Mouse (Mus musculus) embryo, embryonic 10 days (tissue): ENCODE measurements around the gene Arsb.

ENCODE experiments used
- DNase-seq: peaks from one replicate; pipeline ENCODE4 v3.0.0-alpha.2; 2015; ENCODE audit warnings: low spot score

Arsb gene

DNA sequence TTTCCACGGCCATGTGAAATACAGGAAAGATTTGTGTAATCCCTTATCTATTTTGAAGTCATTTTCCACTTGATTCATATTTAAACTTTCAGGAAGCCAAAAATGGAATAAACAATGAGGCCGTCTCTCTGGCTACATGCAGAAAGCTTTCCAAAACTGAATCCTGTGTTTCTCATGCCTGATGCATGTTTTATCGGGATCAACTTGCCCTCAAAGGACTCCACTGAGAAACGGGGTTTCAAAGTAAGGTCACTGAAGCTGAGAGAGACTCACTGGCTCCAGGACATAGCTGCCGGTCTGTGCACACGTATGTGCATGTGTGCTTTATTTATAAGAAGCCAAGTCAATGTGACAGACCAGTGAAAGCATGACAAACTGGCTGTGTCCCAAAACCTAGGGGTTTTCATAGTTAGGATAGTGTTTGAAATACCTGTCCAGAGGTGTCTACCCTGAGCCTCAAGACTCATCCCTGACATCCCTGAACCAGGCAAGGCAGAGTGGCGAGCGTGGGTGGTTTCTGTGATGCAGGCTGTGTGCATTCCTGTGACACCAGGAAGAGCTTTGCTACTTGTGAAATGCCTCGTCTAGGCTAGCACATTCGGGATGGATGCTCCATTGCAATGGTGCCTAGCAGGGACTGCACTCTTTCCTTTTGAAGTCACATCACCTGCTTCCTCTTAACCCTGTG lies 75.5 kb downstream of the Arsb start:
- no peak for DNase-seq

DNA sequence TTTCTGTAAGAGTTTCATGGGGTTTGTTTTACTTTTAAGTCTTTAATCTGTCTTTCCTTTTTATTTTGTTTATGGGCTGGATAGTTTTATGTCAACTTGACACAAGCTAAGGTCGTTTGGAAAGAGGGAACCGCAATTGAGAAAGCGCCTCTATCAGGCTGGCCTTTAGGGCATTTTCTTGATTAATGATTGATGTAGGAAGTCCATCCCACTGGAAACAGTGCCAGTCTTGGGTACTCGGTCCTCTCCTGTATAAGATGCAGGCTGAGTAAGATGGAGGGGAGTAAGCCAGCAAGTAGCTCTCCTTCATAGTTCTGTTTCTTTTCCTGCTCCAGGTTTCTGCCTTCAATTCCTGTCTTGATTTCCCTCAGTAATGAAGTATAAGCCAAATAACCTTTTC lies 76.2 kb downstream of the Arsb start:
- no peak for DNase-seq

DNA sequence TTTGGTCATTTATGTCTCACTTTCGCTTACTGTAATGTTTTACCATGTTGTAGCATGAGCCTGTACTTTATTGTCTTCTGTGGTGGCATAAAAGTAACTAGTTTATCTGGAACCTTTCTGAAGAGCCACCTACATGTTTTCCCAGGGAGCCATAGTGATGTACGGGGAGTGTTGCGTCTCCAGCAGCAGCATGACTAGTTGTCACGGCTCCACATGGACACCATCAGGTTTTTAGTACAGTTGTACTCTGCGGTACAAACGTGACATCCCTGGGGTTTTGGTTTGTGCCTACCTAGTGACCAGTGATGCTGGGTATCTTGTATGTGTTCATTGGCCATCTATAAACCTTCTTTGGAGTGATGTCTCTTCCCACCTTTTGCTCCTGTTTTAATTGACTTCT lies 77.2 kb downstream of the Arsb start:
- no peak for DNase-seq

DNA sequence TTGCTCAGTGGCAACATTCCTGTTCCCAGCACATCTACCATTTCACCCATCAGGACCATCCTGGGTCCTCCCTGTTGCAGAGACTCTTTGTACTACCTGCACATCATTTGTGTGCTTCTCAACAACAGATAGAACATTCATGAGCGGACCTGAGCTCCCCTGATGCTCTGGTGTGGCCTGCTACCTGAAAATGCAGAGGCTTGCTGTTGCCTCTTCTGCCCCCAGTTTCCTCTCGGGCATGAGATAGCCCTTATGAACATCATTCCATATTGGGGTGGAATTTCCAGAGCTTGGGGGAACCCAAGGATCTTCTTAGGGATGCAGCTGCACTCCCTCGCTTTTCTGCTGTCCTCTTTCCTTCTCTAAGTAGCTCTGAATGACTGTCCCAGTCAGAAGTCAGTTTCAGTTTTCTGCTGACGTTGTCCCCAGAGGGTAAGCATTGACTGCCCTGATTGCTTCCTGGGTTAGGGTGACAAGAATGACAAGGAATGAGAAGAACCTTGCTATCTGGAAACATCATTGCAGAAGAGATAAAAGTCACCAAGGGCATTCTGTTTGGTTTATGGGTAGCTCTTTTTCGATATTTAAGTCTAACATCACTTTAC lies 78.4 kb downstream of the Arsb start:
- no peak for DNase-seq

DNA sequence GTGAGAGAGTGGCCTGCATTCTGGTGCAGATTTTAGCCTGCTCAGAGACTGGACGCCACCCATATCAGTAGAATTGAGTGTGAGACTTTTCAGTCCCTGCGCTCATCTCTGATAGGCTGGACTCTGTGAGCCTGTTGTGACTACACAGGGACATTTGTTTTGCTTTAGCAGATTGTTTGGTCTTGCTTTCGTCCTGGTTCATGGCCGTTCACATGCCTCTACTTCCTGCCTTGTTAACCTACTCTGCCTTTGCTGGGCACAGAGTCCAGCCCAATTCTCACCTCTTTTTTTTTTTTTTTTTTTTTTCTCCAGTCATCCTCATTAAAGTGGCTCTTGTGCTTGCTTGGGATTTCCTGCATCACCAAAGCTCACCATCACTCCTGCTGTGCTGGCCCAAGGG lies 79.2 kb downstream of the Arsb start:
- no peak for DNase-seq

DNA sequence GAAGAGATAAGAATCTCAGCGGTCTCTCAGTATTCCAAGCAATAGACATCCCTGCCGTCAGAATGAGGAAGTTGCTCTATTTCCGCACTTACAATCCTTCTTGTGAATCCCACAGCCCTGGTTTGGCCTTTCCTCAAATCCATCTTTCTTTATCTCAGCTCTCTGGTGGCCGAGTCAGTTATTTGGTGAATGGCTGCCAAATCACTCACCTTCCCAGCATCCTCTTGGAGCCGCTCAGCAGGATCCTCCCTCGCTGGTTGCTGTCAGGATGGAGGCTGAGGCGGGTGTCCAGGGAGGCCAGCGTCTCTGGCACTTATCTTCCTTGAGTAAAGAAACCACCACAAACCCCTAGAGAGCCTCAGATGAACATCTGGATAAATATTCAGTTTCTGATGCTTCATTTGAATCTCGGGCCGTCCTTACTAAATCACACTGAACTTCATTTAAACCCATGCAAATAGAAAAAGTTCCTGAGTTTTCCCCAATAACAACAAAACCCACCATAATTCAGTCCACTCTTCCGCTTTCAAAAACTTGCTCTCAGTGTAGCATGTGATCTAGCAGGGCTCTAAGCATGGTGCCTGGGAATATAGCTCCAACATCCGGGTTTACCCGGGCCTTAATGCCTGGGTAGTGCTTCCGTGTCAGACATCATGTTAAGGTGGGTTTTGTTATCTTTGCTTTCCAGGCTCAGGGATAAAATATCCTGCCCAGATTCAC lies 81.1 kb downstream of the Arsb start:
- DNase-seq: no peak

DNA sequence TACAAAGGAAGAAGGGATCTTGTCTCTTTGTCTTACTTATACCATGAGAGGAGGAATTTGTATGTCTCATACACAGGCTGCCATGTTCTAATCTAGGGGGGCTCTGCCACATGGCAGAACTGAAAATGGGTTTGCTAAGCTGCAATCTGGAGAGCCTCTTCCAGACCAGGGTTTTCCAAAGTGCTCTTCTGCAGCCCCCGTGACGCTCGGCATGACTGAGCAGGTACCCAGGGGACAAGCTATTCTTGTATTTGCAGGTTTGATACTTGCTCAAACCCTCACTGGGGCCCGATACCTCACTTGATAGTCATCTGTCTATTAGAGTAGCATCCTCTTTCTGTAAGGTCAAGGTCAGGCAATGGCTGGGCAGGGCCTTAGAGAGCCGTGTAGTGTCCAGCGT lies 82.3 kb downstream of the Arsb start:
- no peak for DNase-seq

DNA sequence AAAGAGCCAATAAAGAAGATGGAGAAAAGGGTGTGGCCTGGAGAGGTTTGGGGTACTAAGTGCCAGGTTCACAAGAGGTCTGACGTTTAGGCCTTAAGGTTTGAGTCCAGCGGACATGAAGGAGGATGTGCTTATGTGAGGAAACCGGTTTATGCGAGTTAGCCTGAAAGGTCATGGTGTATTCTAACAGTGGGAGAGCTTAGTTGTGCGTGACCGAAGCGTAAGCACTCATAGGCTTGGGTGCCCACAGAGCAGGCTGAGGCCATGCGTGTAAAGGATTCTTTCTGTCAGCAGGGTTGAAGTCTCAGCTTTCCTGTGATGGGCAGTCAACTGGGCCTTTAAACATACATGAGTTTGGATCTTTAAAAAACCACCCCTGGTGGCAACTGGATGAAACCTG lies 82.9 kb downstream of the Arsb start:
- DNase-seq: no peak

DNA sequence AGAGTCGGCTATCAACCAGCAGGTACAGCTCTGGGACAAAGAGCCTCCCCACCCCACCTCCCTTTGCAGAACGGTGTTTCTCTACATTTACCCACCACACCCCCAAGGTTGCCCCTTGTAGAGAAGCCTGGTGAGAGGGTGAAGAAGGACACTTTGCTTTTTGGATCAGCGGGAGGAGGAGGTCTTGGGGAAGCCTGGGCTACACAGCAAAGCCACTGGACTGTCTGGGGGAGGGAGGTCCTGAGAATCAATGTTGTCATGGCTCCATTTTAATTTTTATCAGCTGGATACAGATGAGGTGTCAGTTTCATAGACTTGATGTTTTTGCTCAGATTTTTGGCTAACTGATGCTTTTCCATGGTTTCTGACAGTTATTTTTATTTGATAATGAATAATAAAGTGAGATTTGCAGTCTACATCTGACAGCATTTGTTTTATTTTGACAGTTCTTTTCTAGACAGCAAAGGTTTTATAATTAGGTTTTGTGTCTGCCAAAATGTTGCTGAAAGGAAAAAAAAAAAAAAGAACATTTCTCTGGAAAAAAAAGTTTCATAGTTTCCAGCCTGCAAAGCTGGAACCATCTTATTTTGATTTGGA lies 83.6 kb downstream of the Arsb start:
- DNase-seq: no peak

DNA sequence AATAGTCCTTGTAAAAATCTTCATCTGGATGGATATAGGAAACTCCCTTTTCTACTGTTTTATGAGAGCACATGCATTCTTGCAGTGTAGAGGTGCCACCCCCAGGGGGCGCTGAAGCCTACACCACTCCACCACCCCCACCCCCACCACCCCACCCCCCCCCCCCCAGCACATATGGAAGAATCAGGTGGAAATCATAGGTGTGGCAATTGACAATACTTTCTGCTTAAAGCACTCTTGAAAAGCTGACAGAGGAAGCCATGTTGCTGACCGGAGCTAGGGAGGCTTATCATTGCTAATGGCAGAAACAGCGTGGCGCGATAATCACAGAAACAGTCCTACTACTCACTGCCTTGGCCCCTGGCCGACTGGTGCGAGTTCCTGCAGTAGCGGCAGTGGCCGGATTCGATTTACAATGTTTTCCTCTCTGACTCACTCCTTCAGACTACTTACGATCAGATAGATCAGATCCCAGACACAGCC lies 84.3 kb downstream of the Arsb start:
- peak; percentile 39 for DNase-seq

DNA sequence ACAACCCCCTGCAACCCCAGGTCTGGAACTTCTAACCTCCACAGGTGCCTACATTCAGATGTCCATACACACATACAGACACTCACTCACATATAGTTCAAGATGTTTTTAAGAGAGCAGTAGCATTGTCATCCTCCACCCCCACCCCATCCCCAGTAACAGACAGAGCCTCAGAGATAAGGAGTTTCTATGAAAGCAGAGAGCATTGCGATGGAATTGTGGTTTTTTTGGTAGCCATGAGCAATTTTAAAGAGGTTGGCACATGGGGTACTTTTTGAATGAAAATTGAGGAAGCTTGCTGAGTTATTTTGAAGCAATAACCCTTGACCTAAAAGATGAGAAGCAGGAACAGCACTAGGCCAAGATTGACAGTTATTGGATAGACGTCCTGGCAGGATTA lies 89.8 kb downstream of the Arsb start:
- no peak for DNase-seq

DNA sequence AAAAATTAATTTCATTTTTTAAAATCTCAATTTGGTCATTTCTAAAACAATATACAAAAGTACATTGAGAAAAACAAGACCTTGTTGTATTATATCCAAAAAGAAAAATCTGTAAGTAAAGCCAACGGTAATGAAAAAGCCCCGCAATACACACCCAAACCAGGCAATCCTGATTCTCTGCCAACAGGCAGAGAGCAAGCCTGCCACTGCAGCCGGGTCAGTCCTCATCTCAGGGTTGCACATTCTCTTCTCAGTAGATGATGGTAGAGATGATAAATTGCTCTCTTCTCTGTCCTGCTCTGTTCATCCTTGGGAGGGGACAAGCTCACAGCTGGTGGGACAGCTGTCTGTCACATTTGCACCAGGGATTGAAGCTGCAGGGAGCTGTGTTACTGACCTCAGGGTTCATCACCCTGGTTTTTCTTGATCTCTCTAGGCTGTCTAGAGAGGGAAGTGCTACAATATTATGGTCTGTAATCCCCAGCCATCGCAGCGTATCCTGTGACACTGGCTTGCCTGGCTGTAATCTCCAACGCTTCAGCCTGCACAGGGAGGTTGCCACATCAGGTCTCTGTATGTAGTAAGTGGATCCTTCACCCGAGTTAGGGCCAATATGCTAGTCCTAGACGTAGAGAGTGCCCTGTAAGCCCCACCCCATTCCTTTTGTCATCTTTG lies 92.8 kb downstream of the Arsb start:
- DNase-seq: no peak

DNA sequence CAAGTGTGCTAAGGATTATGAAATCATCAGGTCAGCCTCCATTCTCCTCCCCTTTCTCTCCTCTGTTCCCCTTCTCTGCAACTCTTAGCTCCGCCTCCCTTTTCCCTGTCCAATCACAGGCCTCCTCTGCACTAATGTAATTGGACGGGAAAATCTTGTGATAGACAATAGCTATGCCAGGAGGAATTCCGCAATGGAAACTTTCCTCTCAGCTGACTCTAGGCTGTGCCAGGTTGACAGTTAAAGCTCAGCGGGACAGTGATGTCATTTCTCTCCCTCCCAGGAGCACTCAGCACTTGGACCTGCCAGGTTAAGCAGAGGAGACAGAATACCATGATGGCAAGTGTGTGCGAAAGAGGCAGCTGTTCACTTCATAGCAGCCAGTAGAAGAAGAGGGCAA lies 95.2 kb downstream of the Arsb start:
- no peak for DNase-seq

DNA sequence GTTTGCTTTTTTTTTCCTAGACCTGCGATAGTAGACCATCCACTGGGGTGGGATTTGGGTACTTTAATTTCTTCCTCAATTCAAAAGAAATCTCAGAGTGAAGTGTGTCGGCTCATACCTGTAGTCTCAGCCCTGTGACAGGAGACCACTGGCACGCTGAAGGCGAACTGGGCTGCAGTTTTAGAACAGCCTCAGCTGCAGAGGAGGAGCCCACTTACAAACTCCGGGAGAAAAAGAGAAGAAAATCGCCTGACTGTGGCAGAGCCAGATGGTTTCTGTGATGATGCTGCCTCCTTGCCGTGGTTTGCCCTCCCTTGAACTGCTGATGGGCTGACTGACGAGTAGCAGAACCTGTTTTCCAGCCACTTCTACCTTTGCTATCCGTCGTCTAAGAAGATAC lies 100.3 kb downstream of the Arsb start:
- no peak for DNase-seq

DNA sequence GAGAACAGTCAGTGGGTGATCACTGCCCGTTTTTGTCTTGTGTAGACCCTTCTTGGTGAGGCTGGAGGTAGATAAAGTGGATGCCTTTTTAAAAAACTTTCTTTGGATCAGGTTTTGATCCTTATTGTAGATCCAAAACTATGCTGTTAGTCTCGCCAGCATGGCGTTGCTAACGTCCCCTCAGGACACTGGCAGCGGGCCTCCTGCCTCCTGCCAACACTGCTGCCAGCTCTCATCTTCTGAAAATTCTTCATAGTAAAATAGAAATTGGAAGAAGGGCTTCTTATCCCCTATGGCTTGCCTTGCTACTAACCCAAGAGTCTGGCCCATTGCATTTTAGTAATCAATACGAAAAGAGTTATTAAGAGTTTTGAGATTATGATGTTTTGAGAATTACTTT lies 101.2 kb downstream of the Arsb start:
- DNase-seq: no peak

DNA sequence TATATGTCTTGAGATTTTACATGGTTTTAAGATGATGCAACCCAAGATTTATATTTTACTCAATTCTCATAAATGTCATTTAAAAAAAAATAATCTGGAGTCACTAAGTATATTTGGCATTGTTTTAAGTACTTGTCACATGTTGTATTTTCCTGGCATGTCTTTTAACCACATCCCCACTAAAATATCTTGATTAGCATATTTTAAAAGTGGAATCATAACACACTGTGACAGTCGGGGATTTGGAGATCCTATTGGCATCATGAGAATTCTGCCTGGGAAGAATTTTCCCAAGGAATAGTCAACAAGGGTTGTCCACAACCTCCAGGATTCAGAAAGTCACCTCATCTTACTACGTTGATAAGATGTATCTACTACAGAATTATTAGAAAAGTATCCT lies 106.5 kb downstream of the Arsb start:
- DNase-seq: no peak

DNA sequence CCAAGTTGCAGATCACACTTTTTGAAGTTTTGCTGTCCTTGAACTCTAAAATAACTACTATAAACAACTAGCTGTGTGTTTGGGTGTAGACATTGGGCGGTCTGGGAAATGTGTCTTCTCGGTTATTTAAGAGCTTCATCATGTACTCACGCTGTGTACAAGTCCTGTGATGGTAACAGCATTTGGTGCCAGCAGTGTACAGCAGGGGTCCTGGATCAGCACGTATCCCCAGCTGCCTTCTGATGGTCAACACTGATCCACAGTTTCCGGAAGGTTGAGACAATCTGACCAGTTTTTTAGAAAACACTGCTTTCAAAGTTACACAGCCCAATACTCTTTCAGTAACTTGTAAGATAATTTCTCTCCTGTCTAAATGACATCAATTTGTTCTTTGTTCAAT lies 108.0 kb downstream of the Arsb start:
- DNase-seq: no peak

DNA sequence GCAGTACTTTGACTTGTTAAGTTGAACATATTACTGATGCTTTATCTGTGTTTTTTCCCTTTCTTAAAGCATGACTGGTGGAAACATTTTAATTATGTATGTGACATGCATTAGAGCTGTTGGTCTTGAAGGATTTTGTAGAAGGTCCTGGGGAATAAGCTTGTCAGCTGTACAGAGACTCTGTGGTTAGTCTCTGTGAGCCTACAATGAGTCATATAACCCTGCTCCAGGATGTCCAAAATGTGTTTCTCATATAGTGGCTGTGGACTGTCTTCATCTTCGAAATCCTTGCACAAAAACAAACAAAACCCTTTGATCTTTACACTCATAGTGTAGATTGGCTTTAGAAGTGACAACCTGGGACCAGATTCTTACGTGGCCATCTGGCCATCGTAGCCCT lies 110.7 kb downstream of the Arsb start:
- DNase-seq: no peak

DNA sequence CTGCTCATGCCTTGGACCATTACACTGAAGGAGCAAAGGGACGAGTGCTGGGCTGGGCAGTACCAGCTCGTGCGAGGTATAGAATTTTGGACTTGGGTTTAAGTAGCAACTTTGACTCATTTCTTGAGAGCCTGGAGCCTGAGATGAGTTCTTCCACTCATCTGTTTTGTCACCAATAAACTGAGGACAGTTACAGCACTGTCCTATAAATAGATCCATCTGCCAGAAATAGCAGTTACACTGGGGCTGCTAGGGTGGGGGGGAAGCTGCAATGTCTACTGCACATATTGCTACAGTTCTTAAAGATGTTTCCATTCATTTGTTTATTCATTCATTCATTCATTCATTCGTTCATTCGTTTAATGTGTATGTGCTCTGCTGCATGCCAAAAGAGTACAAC lies 115.6 kb downstream of the Arsb start:
- DNase-seq: no peak

DNA sequence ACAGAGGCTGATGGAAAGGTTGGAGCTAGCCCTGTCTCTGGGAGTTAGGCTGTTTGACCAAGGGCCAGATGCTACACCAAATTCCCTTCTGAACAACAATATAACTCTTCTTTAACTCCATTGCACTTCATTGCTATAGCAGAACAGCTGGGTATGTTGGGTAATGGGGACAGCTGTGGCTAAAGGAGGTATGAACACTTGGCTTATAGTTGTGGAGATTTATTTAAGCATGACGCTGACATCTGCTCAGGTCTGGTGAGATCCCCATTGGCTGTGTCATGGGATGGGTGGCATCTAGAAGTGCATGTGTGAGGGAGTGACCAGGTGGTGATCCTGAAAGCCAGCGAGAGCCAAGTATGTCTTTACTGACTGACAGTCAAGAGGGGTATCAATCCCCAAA lies 116.8 kb downstream of the Arsb start:
- no peak for DNase-seq

DNA sequence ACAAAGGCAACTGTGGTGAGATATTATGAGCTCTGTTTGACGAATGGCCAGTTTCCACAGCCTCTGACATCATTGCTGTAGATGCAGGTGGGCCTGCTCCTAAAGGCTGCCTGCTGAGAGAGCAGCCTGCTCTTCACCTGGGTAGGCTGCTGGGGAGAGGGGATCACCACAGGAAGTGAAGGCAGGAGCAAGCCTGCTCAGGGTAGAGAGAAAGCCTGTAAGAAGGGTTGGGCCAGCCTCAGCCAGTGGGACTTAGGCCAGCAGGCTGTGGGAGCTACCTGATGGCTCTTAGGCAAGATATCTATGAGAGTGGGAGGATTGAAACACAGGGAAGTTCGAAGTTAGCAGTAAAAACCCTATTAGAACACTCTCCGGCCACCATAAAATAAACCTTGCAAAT lies 117.5 kb downstream of the Arsb start:
- no peak for DNase-seq

DNA sequence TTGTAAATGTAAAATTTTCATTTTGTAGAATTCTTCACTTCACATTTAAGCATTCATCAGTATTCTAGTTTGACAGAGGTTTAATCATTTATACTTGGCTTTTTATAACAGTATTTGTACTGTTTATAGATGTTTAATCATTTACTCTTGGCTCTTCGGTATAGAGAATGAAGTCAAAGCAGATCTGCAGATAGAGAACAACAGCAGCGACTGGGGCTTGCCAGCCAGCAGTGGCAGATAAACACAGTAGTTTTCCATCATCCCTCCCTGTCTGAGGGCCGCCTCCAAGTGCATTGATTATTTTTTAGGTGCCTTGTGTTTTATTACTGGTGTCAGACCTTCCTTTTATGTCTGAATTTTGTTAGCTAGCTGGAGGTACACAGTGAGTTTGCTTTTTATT lies 118.6 kb downstream of the Arsb start:
- no peak for DNase-seq

DNA sequence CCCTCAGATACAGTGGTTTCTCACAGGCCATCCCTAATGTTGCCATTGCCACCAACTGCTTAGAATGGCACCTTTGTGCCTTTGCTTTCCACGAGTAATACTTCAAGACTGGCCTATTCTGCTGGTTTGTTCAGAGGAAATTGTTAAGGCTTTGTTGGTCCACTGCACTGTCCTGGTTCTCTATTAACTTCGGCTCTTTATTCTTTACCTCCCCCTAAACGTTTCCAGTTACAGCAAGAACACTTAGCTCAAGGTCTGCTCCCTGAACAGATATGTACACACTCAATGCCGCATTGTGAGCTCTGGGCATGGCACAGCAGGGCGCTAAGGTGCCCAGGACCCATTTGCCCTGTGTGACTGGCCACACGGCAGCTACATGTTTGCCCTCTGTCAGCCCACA lies 119.8 kb downstream of the Arsb start:
- DNase-seq: no peak
